Mouse (Mus musculus) embryonic facial prominence, embryonic 10.5 days (tissue): Measurements from ENCODE around the gene Ahnak. TPM values are rescaled to one million over a fixed set of nuclear protein-coding genes. Genes with fewer than 3 reads are reported as not detected.

Experiments
- DNase-seq: peaks from one replicate; pipeline ENCODE4 v3.0.0-alpha.2; 2017; ENCODE audit warnings: low spot score
- H3K27ac ChIP-seq: fragments of 300-500 bp; sonication (generic); replicated peaks from 2 replicates; pipeline ENCODE4 v1.5.1; 2016; ENCODE audit warnings: mild to moderate bottlenecking
- H3K27me3 ChIP-seq: fragments of 300-500 bp; sonication (generic); replicated peaks from 2 replicates; pipeline ENCODE4 v1.6.1; 2016; ENCODE audit warnings: low read depth, mild to moderate bottlenecking; ENCODE audit not compliant: poor library complexity, severe bottlenecking
- H3K36me3 ChIP-seq: fragments of 300-500 bp; sonication (generic); replicated peaks from 2 replicates; pipeline ENCODE4 v1.6.1; 2016; ENCODE audit warnings: mild to moderate bottlenecking, moderate library complexity
- H3K4me1 ChIP-seq: fragments of 300-500 bp; sonication (generic); 2 replicates; pipeline ENCODE4 v1.6.1; 2016
- H3K4me3 ChIP-seq: fragments of 300-500 bp; sonication (generic); 2 replicates; pipeline ENCODE4 v1.5.1; 2016; ENCODE audit warnings: mild to moderate bottlenecking, moderate library complexity
- H3K9me3 ChIP-seq: fragments of 300-500 bp; sonication (generic); 2 replicates; pipeline ENCODE4 v1.6.1; 2016; ENCODE audit warnings: mild to moderate bottlenecking
- WGBS: fragments of 180-500 bp; shearing (Covaris S2); methylation state at CpG from one replicate; pipeline ENCODE4 v1.1.7; 2016; 5-methylcytosine and 5-hydroxymethylcytosine counted together
- polyA plus RNA-seq: library from polyadenylated mRNA; unstranded; fragments of >200 nt; fragmentation: Nextera tagmentation; extraction: Ambion mirVana; gene quantifications from 2 replicates; pipeline ENCODE4 v1.2.1, GENCODE M21; 2016

Ahnak gene
- polyA plus RNA-seq, 1 experiment from 2014 or later: 10.0 TPM

DNA sequence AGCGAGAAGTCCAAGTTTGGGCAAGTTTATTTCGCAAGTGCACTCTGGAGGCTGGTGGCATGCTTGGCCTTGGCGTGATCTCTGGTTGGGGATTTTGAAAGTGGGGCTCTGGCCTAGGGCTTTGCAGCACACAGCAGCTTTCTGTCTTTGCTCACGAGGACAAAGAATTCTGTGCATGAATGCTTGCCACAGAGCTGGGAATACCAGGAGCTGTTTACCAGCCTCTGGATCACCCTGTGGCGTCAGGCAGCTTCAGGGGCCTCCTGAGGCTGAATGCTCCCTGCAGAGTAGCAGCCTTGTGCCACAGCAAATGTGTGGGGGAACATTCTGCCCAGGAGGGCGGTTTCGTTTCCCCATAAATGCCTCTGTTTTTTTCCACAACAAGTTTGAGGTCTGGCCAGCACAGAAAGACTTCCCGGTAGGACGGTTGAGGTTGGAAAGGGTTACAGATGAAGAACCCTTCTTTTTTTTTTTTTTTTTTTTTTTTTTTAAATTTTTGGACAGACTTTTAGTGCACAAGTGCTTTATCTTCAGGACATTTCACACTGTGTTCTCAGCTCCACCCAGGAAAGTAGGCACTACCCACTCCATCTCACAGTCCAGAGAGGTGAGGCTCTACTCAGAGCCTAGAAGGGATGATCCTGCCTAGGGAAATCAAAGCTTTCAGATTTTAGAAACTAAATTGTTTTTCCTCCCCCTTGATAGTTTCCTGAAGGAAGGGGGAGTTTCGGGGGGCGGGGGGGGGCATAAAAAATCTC is 34.1 kb downstream of the Ahnak start:
- Histone ChIP-seq H3K9me3 (no peaks in the 10 kb centered on the region), H3K36me3 (peaks cover under 1% of the 10 kb centered on the region; the same call in 1 of the 2 replicates), H3K4me3 (no peak overlapping the region), H3K27me3 (no peaks in the 10 kb centered on the region), H3K4me1 (peaks cover 8% of the 10 kb centered on the region), H3K27ac (no peak overlapping the region)
- 60% methylated on average over 11 of the region's 11 CpGs for WGBS
- no peak for DNase-seq

DNA sequence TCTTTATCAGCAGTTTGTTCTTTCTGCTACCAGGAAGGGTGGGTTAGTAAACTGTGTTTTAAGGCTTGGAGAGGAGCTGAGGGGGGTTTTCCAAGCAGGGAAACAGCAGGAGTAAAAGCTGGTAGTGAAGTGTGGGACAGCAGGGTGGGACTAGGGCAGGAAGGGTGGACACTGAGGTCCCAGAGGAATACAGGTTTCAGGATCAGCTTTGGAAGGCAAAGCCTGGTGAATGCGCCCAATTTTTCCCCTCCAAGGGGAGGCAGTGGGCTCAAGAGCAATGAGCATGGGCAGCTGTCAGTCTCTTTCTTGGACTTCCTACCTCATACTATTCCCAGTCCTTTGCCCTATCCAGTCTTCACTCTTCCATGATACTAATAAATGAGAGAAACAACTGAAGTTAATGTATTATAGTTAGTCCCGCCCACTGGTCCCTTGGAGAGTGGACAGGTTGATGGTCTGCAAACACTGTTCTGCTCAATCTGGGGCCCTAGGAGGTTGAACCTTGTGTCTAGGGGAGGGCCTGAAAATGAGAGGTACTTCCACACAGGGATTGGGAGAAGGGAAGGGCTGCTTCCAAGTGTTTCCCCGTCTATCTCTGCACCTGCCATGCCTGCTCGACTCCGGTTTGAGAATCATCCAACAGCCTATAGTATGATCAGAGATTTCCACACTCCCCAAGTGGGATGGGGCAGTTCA is 36.6 kb downstream of the Ahnak start:
- H3K4me3 ChIP-seq: no peak overlapping the region
- H3K9me3 ChIP-seq: no peaks in the 10 kb centered on the region
- H3K4me1 ChIP-seq: peaks cover 8% of the 10 kb centered on the region
- no peaks in the 10 kb centered on the region for H3K27me3 ChIP-seq
- no peaks in the 10 kb centered on the region for H3K36me3 ChIP-seq
- no peak overlapping the region for H3K27ac ChIP-seq
- no peak for DNase-seq
- WGBS: 89% methylated on average over 5 of the region's 5 CpGs

GRCm38 (mm10) chr19:9026634-9027033 is 37.5 kb downstream of the Ahnak start:
- no peaks in the 10 kb centered on the region for H3K36me3 ChIP-seq
- no peak overlapping the region for H3K27ac ChIP-seq
- 89% methylated on average over 4 of the region's 4 CpGs for WGBS
- H3K27me3 ChIP-seq: no peaks in the 10 kb centered on the region
- no peak overlapping the region for H3K4me3 ChIP-seq
- no peaks in the 10 kb centered on the region for H3K9me3 ChIP-seq
- DNase-seq: no peak
- peaks cover 8% of the 10 kb centered on the region for H3K4me1 ChIP-seq

DNA sequence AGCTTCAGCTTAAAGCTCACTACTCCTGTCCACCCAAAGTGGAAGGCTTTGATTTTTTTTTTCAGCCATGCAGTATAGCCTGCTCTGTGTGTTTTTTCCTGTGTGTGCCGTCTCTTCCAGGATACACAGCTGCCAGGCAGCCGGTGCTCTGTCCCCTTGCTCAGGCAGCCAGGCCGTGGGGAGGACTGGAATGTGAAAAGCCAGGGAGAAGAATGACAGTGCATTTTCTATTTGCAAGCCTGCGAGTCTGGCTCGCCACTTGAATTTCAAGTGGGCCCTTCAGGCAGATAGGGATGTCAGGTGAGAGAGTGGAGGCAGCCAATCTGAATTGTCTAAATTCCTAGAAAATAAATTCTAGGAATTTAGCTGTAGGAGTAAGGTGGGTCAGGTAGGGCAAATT is 38.7 kb downstream of the Ahnak start:
- WGBS: 40% methylated on average over 5 of the region's 5 CpGs
- H3K36me3 ChIP-seq: no peaks in the 10 kb centered on the region
- no peak overlapping the region for H3K27ac ChIP-seq
- DNase-seq: peak; percentile 44
- no peaks in the 10 kb centered on the region for H3K9me3 ChIP-seq
- H3K27me3 ChIP-seq: no peaks in the 10 kb centered on the region
- H3K4me3 ChIP-seq: no peak overlapping the region
- peaks cover 10% of the 10 kb centered on the region for H3K4me1 ChIP-seq

DNA sequence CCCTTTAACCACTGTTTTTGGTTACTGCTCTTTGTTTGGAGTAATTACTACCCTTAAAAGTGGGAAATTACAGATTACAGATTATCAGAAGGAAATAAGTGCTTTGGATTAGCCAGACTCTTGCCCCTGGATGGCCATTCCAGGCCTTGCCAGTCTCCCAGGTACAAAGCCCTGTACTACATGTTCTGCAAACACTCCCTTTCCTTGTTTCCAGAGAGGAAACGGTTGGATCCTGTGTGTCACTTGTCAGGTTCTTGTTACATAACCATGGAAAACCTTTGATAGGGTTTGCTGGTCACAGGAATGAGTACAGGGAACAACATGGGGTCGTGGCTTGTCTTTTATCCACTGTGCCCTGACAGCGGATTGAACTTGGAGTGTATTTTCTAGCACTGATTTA is 39.3 kb downstream of the Ahnak start:
- no peak for DNase-seq
- H3K4me3 ChIP-seq: no peak overlapping the region
- H3K27me3 ChIP-seq: no peaks in the 10 kb centered on the region
- H3K36me3 ChIP-seq: no peaks in the 10 kb centered on the region
- no peaks in the 10 kb centered on the region for H3K9me3 ChIP-seq
- 73% methylated on average over 3 of the region's 3 CpGs for WGBS
- H3K27ac ChIP-seq: no peak overlapping the region
- peaks cover 12% of the 10 kb centered on the region for H3K4me1 ChIP-seq

- no peak for DNase-seq
- WGBS: 80% methylated on average over 2 of the region's 2 CpGs
- peaks cover 16% of the 10 kb centered on the region for H3K4me1 ChIP-seq
- no peak overlapping the region for H3K4me3 ChIP-seq
- H3K9me3 ChIP-seq: no peaks in the 10 kb centered on the region
- no peaks in the 10 kb centered on the region for H3K36me3 ChIP-seq
- H3K27ac ChIP-seq: no peak overlapping the region
- H3K27me3 ChIP-seq: no peaks in the 10 kb centered on the region
These were observed 40.7 kb downstream of the Ahnak start for GRCm38 (mm10) chr19:9029640-9030262.

GRCm38 (mm10) chr19:9032502-9033129 is 43.5 kb downstream of the Ahnak start:
- 64% methylated on average over 7 of the region's 7 CpGs for whole genome bisulfite sequencing

GRCm38 (mm10) chr19:9033412-9034340 is 44.6 kb downstream of the Ahnak start:
- 0 out of 2 replicates have a peak, but pooled peaks cover 8% of the 10 kb centered on the region for H3K4me1 ChIP-seq
- H3K27me3 ChIP-seq: no peaks in the 10 kb centered on the region
- WGBS: 72% methylated on average over 9 of the region's 9 CpGs
- no peak for DNase-seq
- H3K27ac ChIP-seq: no peak overlapping the region
- no peaks in the 10 kb centered on the region for H3K9me3 ChIP-seq
- H3K36me3 ChIP-seq: no peaks in the 10 kb centered on the region
- no peak overlapping the region for H3K4me3 ChIP-seq

More at GRCm38 (mm10) chr19:9032502-9033129, 43.5 kb downstream of the Ahnak start:
- peaks cover 13% of the 10 kb centered on the region for H3K4me1 ChIP-seq
- no peaks in the 10 kb centered on the region for H3K36me3 ChIP-seq
- no peak for DNase-seq
- H3K27ac ChIP-seq: no peak overlapping the region
- no peak overlapping the region for H3K4me3 ChIP-seq
- no peaks in the 10 kb centered on the region for H3K9me3 ChIP-seq
- no peaks in the 10 kb centered on the region for H3K27me3 ChIP-seq

DNA sequence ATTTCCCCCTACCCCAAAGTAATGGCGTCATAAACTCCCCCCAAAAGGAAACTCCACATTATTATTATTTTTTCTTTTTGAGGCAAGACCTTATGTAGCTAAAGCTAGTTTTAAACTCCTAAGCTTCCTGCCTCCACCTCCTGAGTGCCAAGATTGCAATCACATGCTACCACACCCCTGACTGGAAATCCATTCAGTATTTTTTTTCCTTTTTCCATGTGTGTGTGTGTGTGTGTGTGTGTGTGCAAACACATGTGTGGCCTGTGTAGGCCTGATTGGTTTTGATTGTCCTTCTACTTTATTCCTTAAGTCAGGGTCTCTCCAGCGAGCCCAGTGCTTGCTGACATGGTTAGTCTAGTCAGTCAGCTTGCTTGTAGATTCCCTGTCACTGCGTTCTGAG is 45.4 kb downstream of the Ahnak start:
- H3K27me3 ChIP-seq: no peaks in the 10 kb centered on the region
- no peaks in the 10 kb centered on the region for H3K9me3 ChIP-seq
- no peak overlapping the region for H3K4me3 ChIP-seq
- H3K4me1 ChIP-seq: 0 out of 2 replicates have a peak, but pooled peaks cover 10% of the 10 kb centered on the region
- 81% methylated on average over 3 of the region's 3 CpGs for WGBS
- DNase-seq: no peak
- H3K36me3 ChIP-seq: no peaks in the 10 kb centered on the region
- no peak overlapping the region for H3K27ac ChIP-seq

- Histone ChIP-seq H3K36me3 (no peaks in the 10 kb centered on the region), H3K4me3 (no peak overlapping the region), H3K9me3 (no peaks in the 10 kb centered on the region), H3K27me3 (no peaks in the 10 kb centered on the region), H3K27ac (no peak overlapping the region), H3K4me1 (peaks cover 16% of the 10 kb centered on the region; the same call in 1 of the 2 replicates)
- WGBS: 84% methylated on average over 3 of the region's 3 CpGs
- no peak for DNase-seq
These were observed 46.0 kb downstream of the Ahnak start for GRCm38 (mm10) chr19:9035101-9035500.

- 51% methylated on average over 3 of the region's 3 CpGs for WGBS
- H3K27ac ChIP-seq: no peak overlapping the region
- no peak for DNase-seq
- H3K4me1 ChIP-seq: peaks cover 14% of the 10 kb centered on the region; the same call in 1 of the 2 replicates
- H3K9me3 ChIP-seq: no peaks in the 10 kb centered on the region
- H3K36me3 ChIP-seq: no peaks in the 10 kb centered on the region
- H3K27me3 ChIP-seq: no peaks in the 10 kb centered on the region
- no peak overlapping the region for H3K4me3 ChIP-seq
These were observed 49.1 kb downstream of the Ahnak start for GRCm38 (mm10) chr19:9038136-9038535.
